Mouse (Mus musculus): ENCODE results near the gene Thsd7a.

Gene Thsd7a

GRCm38 (mm10) chr6:12748787-12749530 is at the start of gene Thsd7a:
Thsd7a (minus strand) TSS chr6:12749410.
- peak; percentile 34 for DNase-seq (ENCODE audit: low read depth, low spot score)

GRCm38 (mm10) chr6:12787129-12787528 is 37.9 kb upstream of the Thsd7a start:
- no peak for DNase-seq (ENCODE audit: low read depth, low spot score)

GRCm38 (mm10) chr6:12786378-12786982 is 37.3 kb upstream of the Thsd7a start:
- no peak for DNase-seq (ENCODE audit: low read depth, low spot score)

GRCm38 (mm10) chr6:12784918-12785618 is 35.9 kb upstream of the Thsd7a start:
- DNase-seq (ENCODE audit: low read depth, low spot score): no peak

GRCm38 (mm10) chr6:12772799-12773198 is 23.6 kb upstream of the Thsd7a start:
- DNase-seq (ENCODE audit: low read depth, low spot score): no peak

- no peak for DNase-seq (ENCODE audit: low read depth, low spot score)
Observed at GRCm38 (mm10) chr6:12765191-12765590, 16.0 kb upstream of the Thsd7a start.

- no peak for DNase-seq (ENCODE audit: low read depth, low spot score)
Observed at GRCm38 (mm10) chr6:12764606-12765005, 15.4 kb upstream of the Thsd7a start.

- no peak for DNase-seq (ENCODE audit: low read depth, low spot score)
Observed at GRCm38 (mm10) chr6:12763816-12764215, 14.6 kb upstream of the Thsd7a start.

GRCm38 (mm10) chr6:12759328-12760193 is 10.4 kb upstream of the Thsd7a start:
- DNase-seq (ENCODE audit: low read depth, low spot score): no peak

GRCm38 (mm10) chr6:12752297-12752696 is 3.1 kb upstream of the Thsd7a start:
- no peak for DNase-seq (ENCODE audit: low read depth, low spot score)

GRCm38 (mm10) chr6:12750441-12750840 is 1.2 kb upstream of the Thsd7a start:
- peak; percentile 34 for DNase-seq (ENCODE audit: low read depth, low spot score)

- no peak for DNase-seq (ENCODE audit: low read depth, low spot score)
Observed at GRCm38 (mm10) chr6:12749531-12750210, 461 bp upstream of the Thsd7a start.

GRCm38 (mm10) chr6:12748454-12748786 is 790 bp downstream of the Thsd7a start:
- DNase-seq (ENCODE audit: low read depth, low spot score): peak; percentile 20

GRCm38 (mm10) chr6:12747856-12748450 is 1.3 kb downstream of the Thsd7a start:
- DNase-seq (ENCODE audit: low read depth, low spot score): no peak

- DNase-seq (ENCODE audit: low read depth, low spot score): no peak
Observed at GRCm38 (mm10) chr6:12742791-12743190, 6.4 kb downstream of the Thsd7a start.

GRCm38 (mm10) chr6:12733924-12734323 is 15.3 kb downstream of the Thsd7a start:
- DNase-seq (ENCODE audit: low read depth, low spot score): no peak

- DNase-seq (ENCODE audit: low read depth, low spot score): no peak
Observed at GRCm38 (mm10) chr6:12716071-12716470, 33.1 kb downstream of the Thsd7a start.

- DNase-seq (ENCODE audit: low read depth, low spot score): no peak
Observed at GRCm38 (mm10) chr6:12712581-12712980, 36.6 kb downstream of the Thsd7a start.

- no peak for DNase-seq (ENCODE audit: low read depth, low spot score)
Observed at GRCm38 (mm10) chr6:12702925-12703324, 46.3 kb downstream of the Thsd7a start.

- no peak for DNase-seq (ENCODE audit: low read depth, low spot score)
Observed at GRCm38 (mm10) chr6:12699089-12699488, 50.1 kb downstream of the Thsd7a start.

GRCm38 (mm10) chr6:12693689-12694088 is 55.5 kb downstream of the Thsd7a start:
- no peak for DNase-seq (ENCODE audit: low read depth, low spot score)

Measured in retina, postnatal 7 days (tissue).